Mouse (Mus musculus): ENCODE data around the gene Mgmt. TPM values are rescaled to one million over a fixed set of nuclear protein-coding genes. Genes with fewer than 3 reads are reported as not detected.

Mgmt gene
- polyA plus RNA-seq, 3 experiments from 2014 or later, result 5.8 to 14.2 (median 10.3) TPM

DNA sequence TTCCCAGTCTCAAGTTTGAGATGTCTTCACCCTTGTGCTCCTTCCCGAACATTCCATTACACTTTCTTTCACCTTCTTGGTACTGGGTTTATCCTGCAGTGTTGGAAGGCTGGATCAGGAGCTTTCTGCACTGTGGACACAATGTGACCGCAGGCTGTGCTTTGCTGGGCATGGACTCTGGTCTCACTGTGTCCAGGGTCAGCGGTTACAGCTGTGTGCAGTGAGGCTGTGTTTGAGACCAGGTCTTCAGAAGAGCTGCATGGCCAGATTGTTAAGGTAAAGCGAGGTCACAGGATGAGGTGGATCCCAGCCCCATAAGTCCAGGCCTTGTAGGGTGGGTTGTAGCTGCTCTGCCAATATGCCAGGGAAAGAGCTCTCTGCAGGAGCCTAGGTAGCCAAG lies 18.5 kb downstream of the Mgmt start:
- ATAC-seq, result no peak

DNA sequence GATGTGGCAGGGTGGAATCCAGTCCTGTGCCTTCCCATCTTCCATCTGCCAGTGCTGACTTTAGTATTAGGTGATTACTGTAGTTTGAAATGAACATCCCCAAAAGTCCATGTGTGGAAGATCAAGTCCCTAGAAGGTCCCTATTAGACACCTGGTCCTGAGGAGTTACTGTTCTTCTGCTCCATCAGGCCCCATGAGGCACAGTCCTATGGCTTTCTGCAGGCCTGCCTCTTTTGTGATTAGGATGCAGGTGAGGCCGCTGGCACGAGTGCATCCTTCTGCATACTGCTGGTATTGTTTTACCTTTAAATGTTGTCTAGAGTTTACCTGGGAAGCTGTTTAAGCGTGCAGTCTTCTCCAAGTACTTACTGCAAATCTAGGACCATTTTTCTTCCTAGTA lies 21.6 kb downstream of the Mgmt start:
- ATAC-seq, result no peak

DNA sequence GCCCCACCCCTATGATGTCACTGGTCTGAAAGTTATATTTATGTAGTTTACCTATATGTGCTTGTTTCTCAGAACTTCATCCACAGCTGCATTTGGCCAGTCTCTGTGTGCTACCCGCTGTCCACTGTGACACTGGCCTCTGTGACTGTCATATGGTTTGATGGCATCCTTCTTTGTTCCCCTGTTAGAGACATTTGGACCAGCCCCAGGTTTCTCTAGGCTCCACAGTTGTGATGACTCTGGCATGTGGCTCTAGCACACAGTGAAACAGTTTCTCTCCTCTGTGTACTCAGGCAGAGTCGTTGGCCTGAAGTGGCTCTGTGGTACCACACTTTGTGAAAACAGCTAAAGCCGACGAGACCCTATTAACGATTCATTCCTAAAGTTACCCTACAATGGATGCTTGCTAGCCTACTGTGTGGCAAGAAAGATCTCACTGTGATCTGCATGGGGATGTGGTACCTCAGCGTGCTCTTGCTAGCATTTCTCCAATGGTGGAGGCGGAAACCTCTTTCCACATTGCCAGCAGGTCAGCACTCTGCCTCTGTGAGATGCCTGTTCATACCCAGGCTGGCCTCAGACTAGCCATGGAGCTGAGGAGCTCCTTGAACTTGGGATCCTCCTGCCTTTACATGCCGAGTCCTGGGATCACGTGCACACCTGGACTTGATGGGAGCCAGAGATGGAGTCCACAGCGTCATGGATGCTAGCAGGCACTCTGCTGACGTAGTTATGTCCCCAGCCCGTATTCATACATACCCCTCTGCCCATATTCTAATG lies 26.8 kb downstream of the Mgmt start:
- no peak for ATAC-seq

DNA sequence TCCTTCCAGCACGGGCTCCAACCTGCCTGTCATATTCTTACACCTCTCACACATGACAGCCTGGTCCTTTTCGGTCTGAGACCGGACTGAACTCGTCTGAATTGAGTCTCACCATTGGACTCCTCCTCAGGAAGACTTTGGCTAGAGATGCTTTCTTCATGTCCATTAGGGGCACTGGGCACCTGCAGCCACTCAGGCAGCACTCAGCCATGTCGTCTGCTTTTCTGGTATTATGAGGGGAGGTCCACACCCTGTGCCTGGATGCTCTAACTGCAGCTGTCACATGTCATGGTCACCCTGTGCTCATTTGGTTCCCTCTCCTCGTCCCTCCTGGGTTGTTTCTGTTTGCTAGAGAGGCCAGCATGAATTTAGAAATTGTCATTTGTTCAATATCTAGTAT lies 27.8 kb downstream of the Mgmt start:
- no peak for ATAC-seq

DNA sequence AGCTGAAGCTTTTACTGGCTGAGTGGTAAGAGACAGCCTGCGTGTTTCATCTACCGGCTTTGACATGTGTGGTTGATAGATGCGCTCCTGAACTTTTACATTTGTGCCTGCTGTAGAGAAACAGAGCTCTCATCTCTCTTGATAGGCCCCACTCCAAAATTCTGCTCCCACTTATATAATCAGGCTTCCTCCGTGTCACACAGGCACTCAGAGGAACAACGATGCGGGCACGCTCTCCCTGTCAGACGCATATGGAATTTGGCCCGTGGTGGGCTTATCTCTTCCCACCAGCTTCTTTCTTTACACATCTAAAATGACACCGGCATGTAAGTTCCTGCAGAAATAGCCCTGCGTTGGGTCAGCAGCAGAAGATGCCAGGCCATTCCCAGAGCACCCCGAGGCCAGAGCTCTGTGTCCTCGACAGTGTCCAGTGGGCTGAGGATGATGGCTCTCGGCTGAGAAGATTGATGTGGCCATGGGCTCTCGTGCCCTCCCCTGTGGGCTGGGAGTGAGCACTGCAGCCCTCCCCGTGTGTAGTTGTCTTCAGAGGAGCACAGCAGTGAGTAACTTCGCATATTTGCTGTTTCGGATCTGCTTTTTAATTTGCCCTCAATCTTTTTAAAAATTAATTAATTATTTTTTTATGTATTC lies 30.3 kb downstream of the Mgmt start:
- no peak for ATAC-seq

DNA sequence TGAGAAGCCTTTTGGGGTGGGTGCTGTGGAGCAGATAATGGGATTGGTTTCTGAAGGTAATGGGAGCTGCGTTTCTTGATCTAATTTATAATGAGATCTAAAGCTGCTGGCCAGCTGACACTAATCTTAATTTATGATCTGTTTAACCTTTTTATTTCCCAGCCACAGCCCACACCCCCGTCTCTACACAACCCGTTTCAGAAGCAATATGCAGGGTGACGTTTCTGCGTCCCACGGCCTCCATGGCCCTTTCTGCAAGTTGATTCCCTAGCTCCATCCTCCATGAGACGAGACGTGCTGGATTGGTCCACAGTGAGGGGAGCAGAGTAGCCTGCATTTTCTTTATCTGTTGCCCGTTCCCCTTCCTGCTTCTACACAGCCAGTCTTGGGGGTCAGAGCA lies 31.8 kb downstream of the Mgmt start:
- ATAC-seq, result no peak

DNA sequence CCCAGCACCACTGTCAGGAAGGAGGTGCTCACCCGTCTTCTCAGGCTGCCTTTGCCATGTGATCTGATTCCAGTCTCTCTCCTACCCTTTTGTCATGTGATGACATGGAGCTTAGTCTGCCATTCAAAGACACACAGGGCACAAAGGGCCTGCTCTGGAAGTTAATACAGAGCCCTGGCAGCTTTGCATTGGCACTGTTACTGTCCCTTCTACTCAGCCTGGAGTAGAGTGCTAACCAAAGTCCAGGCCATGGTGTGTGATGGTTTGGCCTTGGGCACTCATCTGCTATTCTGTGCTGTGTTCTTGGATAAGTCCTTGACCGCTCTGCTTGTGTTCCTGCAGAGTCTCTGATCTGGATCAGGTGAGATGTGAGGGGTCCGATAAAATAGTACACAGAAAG lies 36.0 kb downstream of the Mgmt start:
- ATAC-seq, result no peak

DNA sequence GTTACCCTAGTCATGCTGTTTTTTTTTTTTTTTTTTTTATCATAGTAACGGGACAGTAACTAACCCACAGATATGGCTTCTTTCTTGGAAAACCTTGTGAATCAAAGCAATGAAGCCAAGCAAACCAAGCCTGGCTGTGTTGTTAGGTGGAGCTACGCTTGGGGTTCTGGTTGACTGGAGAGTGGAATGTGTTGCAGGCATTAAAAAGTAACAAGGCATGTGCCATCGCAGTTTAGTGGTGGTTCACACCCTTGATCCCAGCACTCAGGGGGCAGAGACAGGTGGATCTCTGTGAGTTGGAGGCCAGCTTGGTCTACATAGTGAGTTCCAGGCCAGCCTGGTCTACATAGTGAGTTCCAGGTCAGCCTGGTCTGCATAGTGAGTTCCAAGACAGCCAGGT lies 39.0 kb downstream of the Mgmt start:
- ATAC-seq, result no peak

DNA sequence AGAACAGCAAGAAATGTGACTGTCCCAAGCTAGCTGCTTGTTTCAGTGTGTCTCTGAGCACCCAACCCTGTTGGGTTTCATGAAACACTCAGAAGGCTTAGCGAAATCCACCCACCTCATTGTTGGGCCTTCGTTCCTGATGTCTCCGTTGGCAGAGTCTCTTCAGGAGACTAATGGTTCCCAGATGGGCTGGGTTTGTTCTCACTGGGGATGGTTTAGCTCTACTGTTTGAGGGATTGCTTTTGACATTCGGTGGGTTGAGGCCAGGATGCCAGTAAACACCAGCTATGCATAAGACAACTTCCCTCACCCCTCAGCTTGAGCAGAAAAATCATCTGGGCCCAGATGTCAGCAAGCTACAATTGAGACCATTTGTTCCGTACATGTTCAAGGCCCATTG lies 39.9 kb downstream of the Mgmt start:
- no peak for ATAC-seq

DNA sequence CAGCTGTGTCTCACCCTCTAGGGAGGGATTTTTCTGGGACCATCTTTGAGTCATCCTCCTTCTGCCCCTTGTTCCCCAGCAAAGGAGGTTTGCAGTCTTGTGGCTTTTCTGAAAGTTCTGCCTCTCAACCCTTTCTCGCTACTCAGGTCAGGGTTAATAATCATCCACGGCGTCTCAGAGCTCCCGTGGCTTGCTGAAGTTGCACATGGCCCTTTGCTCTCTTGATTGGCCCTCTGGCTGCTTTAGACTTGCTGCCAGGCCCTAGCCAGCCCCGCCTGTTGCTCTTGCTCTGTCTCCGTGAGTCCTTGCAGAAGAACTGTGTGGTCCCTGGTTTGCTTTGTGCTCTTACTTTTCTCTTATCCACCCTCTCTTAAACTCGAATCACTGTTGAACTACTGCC lies 40.4 kb downstream of the Mgmt start:
- ATAC-seq, result no peak

DNA sequence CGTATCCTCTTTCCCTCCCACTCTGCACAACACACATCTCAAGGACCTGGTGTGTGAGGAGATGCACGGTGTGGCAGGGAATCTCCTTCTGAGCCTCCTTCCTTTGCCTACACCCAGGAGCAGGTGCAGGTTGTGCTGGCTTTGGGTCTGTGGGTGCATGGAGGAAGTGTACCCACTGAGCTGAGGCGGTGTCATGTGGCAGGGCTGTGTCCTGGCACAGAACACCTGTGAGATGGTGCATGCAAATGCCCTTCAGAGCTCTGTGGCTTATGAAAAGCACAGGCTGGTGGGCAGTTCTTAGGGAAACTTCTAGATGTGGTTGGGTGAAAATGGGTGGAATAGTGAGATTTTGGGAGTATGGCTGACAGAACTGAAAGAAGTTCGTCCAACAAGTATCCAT lies 44.0 kb downstream of the Mgmt start:
- ATAC-seq, result no peak

DNA sequence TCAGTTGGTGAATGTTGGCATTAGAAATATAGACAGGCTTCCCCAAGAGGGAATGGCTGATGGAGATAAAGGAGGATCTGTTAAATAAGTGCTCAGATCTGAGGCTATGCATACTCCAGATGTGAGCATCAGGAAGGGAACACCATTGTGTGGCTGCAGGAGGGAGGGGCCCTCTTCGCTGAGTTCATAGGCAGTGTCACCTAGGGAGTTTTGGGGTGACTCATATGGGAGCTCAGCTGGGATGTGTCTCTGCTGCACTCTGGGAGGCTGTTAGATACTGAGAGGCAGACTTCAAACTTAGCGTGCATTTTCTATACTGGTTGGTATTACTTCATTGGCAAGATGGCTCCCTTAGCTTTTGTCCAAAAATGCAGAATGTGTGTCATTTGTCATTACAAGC lies 48.0 kb downstream of the Mgmt start:
- ATAC-seq, result no peak

DNA sequence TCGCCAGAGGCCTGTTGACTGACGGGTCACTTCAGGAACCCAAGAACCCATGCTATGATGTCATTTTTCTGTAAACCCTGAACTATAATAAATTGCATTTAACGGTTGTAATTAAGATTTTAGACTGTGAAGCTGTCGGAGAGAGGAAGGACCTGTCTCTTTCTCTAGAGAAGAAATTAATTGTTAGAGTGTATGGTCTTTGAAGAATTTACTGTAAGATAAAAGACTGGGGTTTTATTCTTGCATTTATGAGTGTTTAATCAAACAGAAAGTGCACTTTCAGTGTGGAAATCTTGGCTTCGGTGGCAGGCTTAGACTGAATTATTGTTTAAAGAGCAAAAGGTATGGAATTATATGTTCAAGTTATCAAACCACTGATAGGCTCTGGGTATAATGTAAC lies 49.5 kb downstream of the Mgmt start:
- no peak for ATAC-seq

DNA sequence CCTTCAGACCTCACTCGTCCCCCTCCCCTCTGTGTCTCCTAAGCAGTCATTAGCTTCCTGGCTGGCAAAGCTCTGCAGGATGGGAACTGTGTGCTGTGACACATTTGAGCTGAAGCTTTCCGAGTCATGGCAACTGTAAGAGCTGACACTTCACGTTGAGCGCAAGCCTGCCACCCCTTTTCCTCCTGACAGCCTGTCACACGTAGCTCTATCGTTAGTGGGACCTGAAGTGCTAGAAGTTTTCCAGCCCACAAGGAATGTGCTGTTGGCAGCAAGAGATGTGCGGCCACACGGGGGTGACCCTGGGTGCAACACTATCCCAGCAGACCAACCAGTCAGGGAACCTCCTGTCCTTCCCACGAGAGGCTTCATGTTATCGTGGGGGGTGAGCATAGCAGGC lies 51.3 kb downstream of the Mgmt start:
- ATAC-seq, result no peak

DNA sequence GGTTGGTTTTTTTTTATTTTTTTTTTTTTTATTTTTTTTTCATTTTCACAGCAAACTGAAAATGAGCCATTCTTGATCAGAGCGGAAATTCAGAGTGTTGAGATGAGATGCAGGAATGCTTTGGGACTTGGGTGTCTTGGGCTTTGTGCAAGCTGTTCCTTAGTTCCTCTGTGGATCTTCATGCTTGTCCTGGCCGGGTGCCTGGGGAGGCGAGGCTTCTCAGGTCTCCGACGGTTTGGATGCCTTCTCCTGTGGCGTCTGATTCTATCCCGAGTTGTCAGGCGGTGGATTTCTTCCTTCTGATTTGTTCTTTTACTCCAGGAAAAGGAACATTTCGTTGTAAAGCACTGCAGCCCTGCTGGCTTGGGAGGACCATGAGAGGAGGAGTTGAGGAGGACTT lies 51.7 kb downstream of the Mgmt start:
- no peak for ATAC-seq

DNA sequence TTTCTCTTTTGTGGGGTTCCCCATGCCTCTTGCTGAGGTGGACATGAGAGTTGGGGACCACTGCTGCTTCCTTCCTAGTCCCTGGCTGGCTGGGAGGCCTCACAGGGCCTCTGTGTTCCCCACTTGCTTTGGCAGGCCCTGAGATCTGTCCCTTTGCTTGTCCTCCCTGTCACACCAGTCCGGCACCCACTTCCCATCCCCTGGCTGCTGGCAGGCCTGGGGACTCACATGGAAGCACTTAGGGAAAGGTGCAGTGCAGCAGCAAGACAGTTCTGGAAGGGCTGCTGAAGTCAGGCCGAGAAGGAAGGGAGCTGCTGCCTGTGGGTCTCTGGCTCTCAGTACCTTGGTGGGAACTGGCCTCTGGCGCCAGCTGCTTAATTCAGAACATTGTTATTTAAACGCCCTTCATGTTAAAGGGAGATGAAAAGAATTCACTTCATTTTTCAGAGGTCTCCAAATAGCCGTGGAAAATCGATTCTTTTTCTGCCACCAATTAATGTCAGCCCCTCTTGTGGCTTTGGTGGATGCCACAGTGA lies 53.9 kb downstream of the Mgmt start:
- no peak for ATAC-seq

DNA sequence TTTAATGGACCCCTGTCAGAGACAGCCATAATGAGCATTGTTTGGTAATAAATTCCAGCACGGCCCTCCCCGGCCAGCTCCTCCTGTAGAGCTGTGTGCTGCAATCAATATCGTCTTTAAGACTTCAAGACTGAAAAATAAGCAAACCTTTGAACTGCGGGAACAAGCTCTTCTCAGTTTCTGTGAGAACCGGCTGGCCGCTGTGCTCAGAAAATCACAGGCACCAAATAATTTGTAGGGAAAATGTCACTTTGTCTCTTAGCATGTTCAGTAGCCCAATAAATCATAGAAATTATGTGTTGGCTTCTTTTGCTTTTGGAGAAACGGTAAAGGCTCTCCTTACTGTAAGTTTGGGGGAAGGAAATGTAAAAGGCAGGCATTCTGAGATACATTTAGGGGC lies 58.2 kb downstream of the Mgmt start:
- ATAC-seq, result no peak

DNA sequence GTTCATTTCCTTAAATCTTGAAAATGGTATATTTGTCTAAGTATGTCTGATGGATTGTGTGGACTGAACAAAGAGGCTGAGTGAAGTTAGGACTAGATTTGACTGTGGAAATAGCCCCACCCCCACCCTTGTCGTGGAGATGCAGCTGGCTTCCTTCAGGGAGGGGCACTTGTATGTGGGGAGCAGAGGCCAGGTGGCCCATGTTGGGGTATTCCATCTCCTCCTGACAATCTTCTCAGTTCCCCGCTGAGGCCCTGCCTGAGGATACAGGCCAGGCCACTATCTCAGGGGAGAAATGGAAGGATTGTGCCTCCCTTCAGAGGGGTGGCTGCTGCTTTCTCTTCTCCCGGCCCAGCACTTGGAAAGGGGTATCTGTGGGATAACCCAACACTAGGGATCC lies 58.8 kb downstream of the Mgmt start:
- no peak for ATAC-seq

DNA sequence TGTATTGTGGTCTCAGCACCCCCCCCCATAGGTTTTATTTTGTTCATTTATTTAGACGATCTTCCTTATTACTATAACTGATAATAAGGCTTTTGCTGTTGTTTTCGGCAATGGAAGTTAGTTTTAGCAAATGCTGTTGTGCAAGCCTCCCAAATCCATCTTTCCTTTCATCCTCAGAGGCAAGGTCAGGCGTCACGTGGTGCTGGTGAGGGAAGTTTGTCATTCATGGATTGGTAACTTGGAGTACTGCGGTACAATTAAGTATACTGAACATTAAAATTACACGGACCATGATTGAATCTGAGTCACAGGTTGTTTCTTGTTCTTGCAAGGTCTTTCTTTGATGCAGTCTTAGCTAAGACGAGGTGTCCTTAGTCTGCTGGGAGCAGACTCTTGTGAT lies 77.9 kb downstream of the Mgmt start:
- ATAC-seq, result no peak

DNA sequence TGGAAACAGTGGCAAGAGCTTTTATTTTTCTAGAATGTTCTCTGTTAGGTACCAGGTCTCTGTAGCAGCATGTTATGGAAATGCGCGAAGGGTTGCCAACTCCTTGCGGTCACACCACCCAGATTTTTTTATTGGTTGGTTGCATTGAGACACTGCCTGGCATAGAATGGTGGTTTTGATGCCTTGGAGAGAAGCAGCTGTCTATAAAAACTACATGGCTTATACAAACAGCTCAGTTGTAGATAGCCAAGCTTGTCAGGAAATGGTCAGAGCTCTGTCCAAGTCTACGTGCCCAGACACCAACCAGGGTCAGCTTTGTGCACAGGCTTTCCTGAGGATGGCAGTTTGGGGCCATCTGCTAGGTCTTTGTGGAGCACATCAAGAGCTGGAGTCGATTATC lies 80.6 kb downstream of the Mgmt start:
- ATAC-seq, result no peak

DNA sequence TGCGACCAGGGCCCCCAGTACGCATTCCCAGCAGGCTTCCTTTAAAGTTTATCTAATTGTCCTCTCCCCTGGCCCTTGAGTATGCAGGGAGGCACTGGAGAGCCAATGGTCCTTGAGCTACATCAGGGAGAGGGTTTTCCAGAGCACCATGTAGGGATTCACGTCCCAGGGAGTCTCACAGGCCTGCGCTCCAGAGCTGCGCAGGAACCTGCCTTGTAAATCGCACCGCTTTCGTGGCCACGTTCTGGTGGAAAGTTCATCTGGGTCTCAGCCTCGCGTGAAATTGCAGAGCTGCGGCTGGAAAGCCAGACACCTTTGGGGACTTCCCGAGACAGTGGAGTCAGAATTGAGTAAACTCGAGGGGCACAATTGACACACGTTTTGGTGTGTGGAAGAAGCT lies 103.0 kb downstream of the Mgmt start:
- no peak for ATAC-seq

DNA sequence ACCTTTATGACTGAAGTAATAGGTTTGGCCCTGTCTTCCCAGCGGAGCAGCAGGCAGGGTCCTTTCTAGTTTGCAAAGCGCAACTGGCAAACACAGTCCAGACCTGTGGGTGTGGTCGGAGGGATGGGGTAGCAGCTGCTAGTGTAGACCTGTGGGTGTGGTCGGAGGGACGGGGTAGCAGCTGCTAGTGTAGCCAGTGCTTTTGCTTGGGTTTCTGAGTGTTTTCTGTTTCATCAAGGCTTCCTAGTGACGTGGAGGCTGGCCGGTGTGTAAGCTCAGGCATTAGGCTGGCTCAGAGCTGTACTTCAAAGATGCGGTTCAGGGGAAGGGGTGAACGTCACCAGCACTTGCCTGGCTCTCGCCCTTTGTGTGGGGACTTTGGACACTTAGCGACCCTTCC lies 106.3 kb downstream of the Mgmt start:
- no peak for ATAC-seq

DNA sequence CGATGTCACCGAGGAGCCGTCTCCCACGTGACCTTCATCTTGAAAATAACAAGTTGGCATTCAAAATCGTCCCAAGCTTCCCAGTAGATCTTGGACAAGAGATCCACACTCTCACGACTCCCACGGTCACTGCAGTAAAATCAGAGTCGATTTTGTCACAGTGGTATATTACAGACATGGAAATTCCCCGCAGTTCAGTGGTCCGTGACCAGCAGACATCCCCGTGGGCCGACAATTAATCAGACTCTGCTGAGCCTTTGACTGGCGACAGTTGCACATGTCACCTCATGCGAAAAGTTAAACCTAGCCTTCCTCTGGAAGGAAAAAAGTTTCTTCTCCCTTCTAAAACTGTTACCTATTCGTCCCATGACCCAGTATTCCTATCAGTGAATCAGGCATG lies 106.8 kb downstream of the Mgmt start:
- ATAC-seq, result no peak

DNA sequence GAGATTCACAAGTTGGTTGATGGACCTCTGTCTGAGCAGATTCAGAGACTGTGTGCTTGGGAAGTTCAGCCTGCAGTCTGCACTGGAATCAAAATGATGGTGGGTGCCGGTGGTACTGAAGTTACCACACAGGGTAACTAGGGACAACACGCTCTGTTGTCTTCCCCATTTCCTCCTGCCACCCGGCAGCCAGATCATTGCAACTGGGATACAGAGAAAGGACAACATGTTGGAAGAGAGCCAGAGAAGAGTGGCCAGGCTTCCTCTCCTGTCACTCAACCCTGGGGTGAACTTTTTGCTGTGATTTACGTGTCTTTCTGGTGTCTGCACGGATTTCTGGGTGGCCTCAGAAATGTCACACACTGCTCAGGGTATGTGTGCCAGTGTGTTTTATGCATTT lies 107.4 kb downstream of the Mgmt start:
- ATAC-seq, result no peak

DNA sequence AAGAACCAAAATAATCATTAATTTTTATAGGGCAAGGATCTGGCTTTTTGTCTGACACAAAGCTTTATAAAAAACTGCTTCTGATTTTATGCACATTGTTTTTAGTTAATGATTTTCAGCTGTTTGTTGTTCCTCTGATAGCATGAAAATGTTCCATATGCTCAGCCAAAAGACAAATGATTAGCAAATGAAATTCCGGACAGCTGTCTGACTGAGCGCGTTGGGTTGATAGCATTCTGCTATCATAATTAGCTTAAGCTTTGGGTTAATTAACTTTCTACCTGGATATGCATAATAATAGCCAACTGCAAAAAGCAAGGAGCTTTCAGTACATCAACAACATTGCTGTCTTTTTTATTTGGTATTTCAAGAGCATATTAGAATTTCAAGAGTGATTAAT lies 108.0 kb downstream of the Mgmt start:
- ATAC-seq, result no peak
